Mouse (Mus musculus) lung, embryonic 14.5 days (tissue): ENCODE data around the gene Tmem14a. TPM values are rescaled to one million over a fixed set of nuclear protein-coding genes. Genes with fewer than 3 reads are reported as not detected.

Experiments
- ATAC-seq: fragments of 200-750 bp; cut with Nextera tagmentation; 2 replicates; pipeline ENCODE4 v1.8.0; 2017; ENCODE audit warnings: mild to moderate bottlenecking, moderate TSS enrichment, moderate library complexity; ENCODE audit not compliant: insufficient read depth
- DNase-seq: peaks from one replicate; pipeline ENCODE4 v3.0.0-alpha.2; 2015
- H3K27ac ChIP-seq: fragments of 300-500 bp; sonication (generic); 2 replicates; pipeline ENCODE4 v1.5.1; 2014; ENCODE audit warnings: low read depth, mild to moderate bottlenecking, moderate library complexity
- H3K27me3 ChIP-seq: fragments of 300-500 bp; sonication (generic); 2 replicates; pipeline ENCODE4 v1.6.1; 2014; ENCODE audit warnings: low read length, control low read depth; ENCODE audit not compliant: insufficient read depth
- H3K36me3 ChIP-seq: fragments of 300-500 bp; sonication (generic); 2 replicates; pipeline ENCODE4 v1.6.1; 2014; ENCODE audit warnings: control low read depth; ENCODE audit not compliant: insufficient read depth
- H3K4me1 ChIP-seq: fragments of 300-500 bp; sonication (generic); 2 replicates; pipeline ENCODE4 v1.6.1; 2014; ENCODE audit warnings: antibody characterized with exemption, control low read depth; ENCODE audit not compliant: insufficient read depth
- H3K4me2 ChIP-seq: fragments of 300-500 bp; sonication (generic); 2 replicates; pipeline ENCODE4 v1.6.1; 2014; ENCODE audit warnings: mild to moderate bottlenecking
- H3K4me3 ChIP-seq: fragments of 300-500 bp; sonication (generic); 2 replicates; pipeline ENCODE4 v1.5.1; 2014; ENCODE audit warnings: low read depth, low read length
- H3K9ac ChIP-seq: fragments of 300-500 bp; sonication (generic); 2 replicates; pipeline ENCODE4 v1.6.1; 2014
- H3K9me3 ChIP-seq: fragments of 300-500 bp; sonication (generic); 2 replicates; pipeline ENCODE4 v1.6.1; 2016; ENCODE audit warnings: low read depth, low read length, control low read depth
- CTCF ChIP-seq: IDR thresholded peaks from 2 replicates; pipeline ENCODE4 v1.5.1; 2016; ENCODE audit warnings: antibody characterized with exemption, low read depth
- WGBS: fragments of 180-500 bp; shearing (Covaris S2); extraction: QIAGEN DNeasy Blood & Tissue Kit; methylation state at CpG from one replicate; pipeline ENCODE4 v1.1.7; 2014; 5-methylcytosine and 5-hydroxymethylcytosine counted together
- polyA plus RNA-seq: library from polyadenylated mRNA; unstranded; fragments of >200 nt; fragmentation: Nextera tagmentation; extraction: Ambion mirVana; gene quantifications from 2 replicates; pipeline ENCODE4 v1.2.1, GENCODE M21; 2014

Gene Tmem14a
- polyA plus RNA-seq, 1 experiment from 2014 or later: 8.9 TPM

DNA sequence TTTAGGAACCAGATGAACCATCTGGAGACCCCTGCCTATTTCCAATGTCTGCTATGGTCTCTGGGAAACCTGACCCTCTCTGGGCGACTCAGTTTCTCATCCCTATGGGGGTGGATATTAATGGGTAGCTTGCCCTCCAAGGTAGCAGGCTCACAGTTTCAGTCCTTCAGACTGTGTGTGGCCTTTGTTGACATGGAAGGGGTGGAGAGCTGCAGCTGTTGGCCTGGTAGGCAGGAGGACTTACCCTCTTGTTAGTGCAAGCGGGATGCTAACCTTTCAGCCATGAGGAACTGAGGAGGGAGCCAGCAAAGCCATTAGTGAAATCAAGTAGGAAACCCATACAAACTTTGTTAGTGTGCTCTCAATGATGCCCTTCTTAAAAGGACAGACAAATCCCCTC is 12.0 kb downstream of the Tmem14a start:
- H3K36me3 ChIP-seq: no peaks in the 10 kb centered on the region
- no peak overlapping the region for H3K27ac ChIP-seq
- no peak for ATAC-seq
- H3K4me1 ChIP-seq: no peaks in the 10 kb centered on the region
- no peak for TF ChIP-seq CTCF
- no peaks in the 10 kb centered on the region for H3K27me3 ChIP-seq
- no peak overlapping the region for H3K4me3 ChIP-seq
- no peak overlapping the region for H3K9ac ChIP-seq
- no peak for DNase-seq
- H3K4me2 ChIP-seq: no peak overlapping the region
- WGBS: 66% methylated on average over 2 of the region's 2 CpGs
- no peaks in the 10 kb centered on the region for H3K9me3 ChIP-seq

GRCm38 (mm10) chr1:21231744-21232464 is 13.5 kb downstream of the Tmem14a start:
- H3K9me3 ChIP-seq: no peaks in the 10 kb centered on the region
- WGBS: 45% methylated on average over 5 of the region's 5 CpGs

GRCm38 (mm10) chr1:21232516-21232915 is 14.1 kb downstream of the Tmem14a start:
- Histone ChIP-seq H3K36me3 (no peaks in the 10 kb centered on the region), H3K27me3 (no peaks in the 10 kb centered on the region), H3K27ac (no peak overlapping the region), H3K9ac (no peak overlapping the region), H3K9me3 (no peaks in the 10 kb centered on the region), H3K4me1 (no peaks in the 10 kb centered on the region), H3K4me2 (no peak overlapping the region), H3K4me3 (no peak overlapping the region)
- WGBS: 76% methylated on average over 1 of the region's 1 CpGs
- no peak for TF ChIP-seq CTCF
- DNase-seq (no peak), ATAC-seq (no peak)

More at GRCm38 (mm10) chr1:21231744-21232464, 13.5 kb downstream of the Tmem14a start:
- H3K27ac ChIP-seq: no peak overlapping the region
- no peaks in the 10 kb centered on the region for H3K36me3 ChIP-seq
- ATAC-seq (no peak), DNase-seq (no peak)
- H3K4me3 ChIP-seq: no peak overlapping the region
- no peaks in the 10 kb centered on the region for H3K4me1 ChIP-seq
- no peak overlapping the region for H3K9ac ChIP-seq
- no peaks in the 10 kb centered on the region for H3K27me3 ChIP-seq
- H3K4me2 ChIP-seq: no peak overlapping the region
- no peak for TF ChIP-seq CTCF

DNA sequence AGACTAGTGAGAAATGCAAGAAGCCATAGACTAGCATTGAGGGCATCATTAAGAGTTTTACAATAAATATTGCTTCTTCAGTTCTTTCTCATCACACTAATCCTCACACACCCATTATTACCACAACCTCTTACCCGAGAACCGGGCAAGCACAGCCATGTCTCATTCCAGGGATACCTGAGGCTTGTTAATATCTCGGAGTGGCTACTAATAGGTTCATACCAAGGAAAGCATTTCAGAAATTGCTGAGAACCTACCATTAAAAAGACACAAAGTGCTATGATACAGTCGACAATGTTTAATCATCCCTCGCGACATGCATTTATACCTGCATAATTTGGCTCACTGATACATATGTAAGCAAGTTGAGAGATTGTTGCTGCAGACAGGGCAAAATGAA is 17.0 kb downstream of the Tmem14a start:
- Histone ChIP-seq H3K27ac (no peak overlapping the region), H3K4me2 (no peak overlapping the region), H3K9ac (no peak overlapping the region), H3K4me1 (no peaks in the 10 kb centered on the region), H3K4me3 (no peak overlapping the region), H3K27me3 (no peaks in the 10 kb centered on the region), H3K9me3 (no peaks in the 10 kb centered on the region), H3K36me3 (no peaks in the 10 kb centered on the region)
- no peak for ATAC-seq
- no peak for DNase-seq
- 84% methylated on average over 6 of the region's 6 CpGs for WGBS
- no peak for TF ChIP-seq CTCF

DNA sequence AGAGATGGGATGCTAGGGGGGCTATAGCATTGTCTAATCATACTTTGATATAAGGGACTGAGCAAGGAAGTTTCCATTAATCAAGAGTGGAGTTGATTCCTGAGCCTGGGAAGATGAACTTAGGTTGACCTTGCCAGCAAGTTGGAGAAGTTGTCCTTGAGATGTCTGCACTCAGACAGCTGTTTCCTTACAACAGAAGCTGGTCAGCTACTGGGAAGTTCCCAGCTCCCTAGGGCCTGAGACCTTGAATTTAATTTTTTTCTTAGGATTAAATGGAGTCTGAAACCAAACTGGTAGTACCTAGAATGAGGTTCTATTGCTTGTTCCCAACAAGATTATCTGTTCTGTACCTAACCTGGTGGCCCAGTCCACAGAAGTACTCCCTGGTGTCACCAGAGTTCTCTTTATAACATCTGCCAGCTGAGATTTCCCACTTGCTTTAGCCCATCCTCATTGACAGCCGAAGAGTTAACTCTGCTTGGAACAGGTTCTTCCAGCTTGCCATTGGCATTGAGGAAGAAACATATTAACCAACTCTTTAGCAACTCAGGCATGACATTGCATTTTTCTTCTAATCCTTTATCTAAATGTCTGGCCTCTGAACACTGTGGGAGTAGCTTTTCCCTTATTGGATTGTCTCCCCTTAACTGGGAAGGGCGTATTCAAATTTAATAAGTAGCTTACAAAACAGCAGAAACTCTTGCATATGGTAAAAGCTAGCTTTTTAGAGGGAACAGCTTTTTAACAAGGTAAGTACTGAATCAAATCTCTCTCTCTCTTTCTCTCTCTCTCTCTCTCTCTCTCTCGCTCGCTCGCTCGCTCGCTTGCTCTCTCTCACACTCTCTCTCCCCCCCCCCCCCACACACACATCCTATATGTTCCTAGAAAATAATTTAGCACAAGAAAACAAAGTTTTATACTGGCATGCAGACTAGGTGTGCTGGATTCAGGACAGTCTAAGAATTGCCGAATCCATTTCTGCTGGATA is 21.8 kb downstream of the Tmem14a start, which contains the start of gene Gsta3:
Gene Gsta3, plus strand, starts transcription at position 679 of the 988 bp plus-strand sequence.
- Histone ChIP-seq H3K4me3 (no peak within 1 kb of the TSS), H3K9me3 (no peaks in the 10 kb centered on the region), H3K4me2 (no peak within 1 kb of the TSS), H3K27me3 (no peaks in the 10 kb centered on the region), H3K27ac (no peak within 1 kb of the TSS), H3K4me1 (no peaks in the 10 kb centered on the region), H3K36me3 (no peaks in the 10 kb centered on the region), H3K9ac (no peak within 1 kb of the TSS)
- 85% methylated on average over 8 of the region's 8 CpGs for WGBS
- no peak for TF ChIP-seq CTCF
- DNase-seq (peak; percentile 19), ATAC-seq (no peak)

GRCm38 (mm10) chr1:21241096-21241495 is 22.7 kb downstream of the Tmem14a start:
- no peak overlapping the region for H3K4me2 ChIP-seq
- no peaks in the 10 kb centered on the region for H3K36me3 ChIP-seq
- no peak overlapping the region for H3K4me3 ChIP-seq
- no peak for DNase-seq
- H3K9me3 ChIP-seq: no peaks in the 10 kb centered on the region
- H3K27ac ChIP-seq: no peak overlapping the region
- H3K27me3 ChIP-seq: no peaks in the 10 kb centered on the region
- H3K9ac ChIP-seq: no peak overlapping the region
- ATAC-seq: no peak
- no peak for TF ChIP-seq CTCF
- no peaks in the 10 kb centered on the region for H3K4me1 ChIP-seq
- WGBS: 74% methylated on average over 1 of the region's 1 CpGs
